Mouse (Mus musculus) G1E (cell line): ENCODE data around the gene Phrf1. TPM values are rescaled to one million over a fixed set of nuclear protein-coding genes. Genes with fewer than 3 reads are reported as not detected.

ENCODE experiments used
- ATAC-seq: 2 replicates; pipeline ENCODE4 v1.8.0; 2016; ENCODE audit warnings: mild to moderate bottlenecking; ENCODE audit not compliant: insufficient number of reproducible peaks, poor library complexity, low FRiP score, severe bottlenecking; ENCODE audit errors: extremely low read depth
- DNase-seq: peaks from one replicate; pipeline ENCODE4 v3.0.0; 2012; ENCODE audit warnings: low spot score
- H3K27me3 ChIP-seq: 2 replicates; pipeline ENCODE4 v1.6.1; 2012; ENCODE audit warnings: mild to moderate bottlenecking, low read length, inconsistent platforms; ENCODE audit not compliant: insufficient read depth
- H3K36me3 ChIP-seq: replicated peaks from 2 replicates; pipeline ENCODE3; 2012; ENCODE audit warnings: mild to moderate bottlenecking, inconsistent platforms
- H3K4me1 ChIP-seq: 2 replicates; pipeline ENCODE4 v1.6.1; 2012; ENCODE audit warnings: low read depth, low read length, inconsistent platforms, mixed read lengths; ENCODE audit not compliant: insufficient read depth
- H3K4me3 ChIP-seq: 2 replicates; pipeline ENCODE4 v1.5.1; 2012; ENCODE audit warnings: low read depth, mild to moderate bottlenecking, inconsistent platforms, low read length, moderate library complexity, mixed read lengths
- H3K9me3 ChIP-seq: replicated peaks from 2 replicates; pipeline ENCODE4 v1.6.1; 2012; ENCODE audit warnings: inconsistent platforms
- CTCF ChIP-seq: IDR thresholded peaks from 2 replicates; pipeline ENCODE4 v1.5.1; 2012; ENCODE audit warnings: low read depth, low read length, inconsistent platforms, mixed read lengths
- GATA1 ChIP-seq: IDR thresholded peaks from 2 replicates; pipeline ENCODE4 v1.6.1; 2012; ENCODE audit warnings: borderline replicate concordance, low read length, inconsistent platforms, mixed read lengths
- GATA2 ChIP-seq: IDR thresholded peaks from 2 replicates; pipeline ENCODE4 v1.6.1; 2012; ENCODE audit warnings: low read depth, low read length, inconsistent platforms, borderline replicate concordance
- POLR2AphosphoS5 ChIP-seq: IDR thresholded peaks from 2 replicates; pipeline ENCODE4 v1.6.1; 2012; ENCODE audit warnings: low read depth, low read length, inconsistent platforms; ENCODE audit not compliant: insufficient replicate concordance
- TAL1 ChIP-seq: conservative IDR thresholded peaks from 2 replicates; pipeline ENCODE4 v1.6.1; 2012; ENCODE audit warnings: low read depth, low read length, inconsistent platforms, mixed read lengths
- polyA plus RNA-seq: library from polyadenylated mRNA; stranded (reverse); fragments of >175 nt; gene quantifications from 2 replicates; pipeline ENCODE4 v1.2.3, GENCODE M21; 2012
- total RNA-seq, 2 experiments: library from RNA; stranded (forward) in 1 of 2; stranded (reverse) in 1 of 2; fragments of 200-1000 nt in 1 of 2; fragments of >200 nt in 1 of 2; fragmentation: Nextera tagmentation in 1 of 2; gene quantifications; 2 replicates each; pipeline ENCODE4 v1.2.3; 2014 to 2017

Gene Phrf1
- total and polyA plus RNA-seq, 3 experiments: 61.4 to 173 (median 77.4) TPM

- Histone ChIP-seq H3K9me3 (no peaks in the 10 kb centered on the region), H3K4me3 (no peak overlapping the region), H3K27me3 (peaks cover under 1% of the 10 kb centered on the region; the same call in 1 of the 2 replicates), H3K36me3 (peaks cover 69% of the 10 kb centered on the region), H3K4me1 (peaks cover 42% of the 10 kb centered on the region)
- no peak for DNase-seq
- TF ChIP-seq CTCF: no peak
- TF ChIP-seq GATA2: no peak
- TF ChIP-seq GATA1: no peak
- no peak for TF ChIP-seq POLR2AphosphoS5
- ATAC-seq: no peak
These were observed 35.1 kb downstream of the Phrf1 start for GRCm38 (mm10) chr7:141263640-141264039.

GRCm38 (mm10) chr7:141264041-141264700 is 35.6 kb downstream of the Phrf1 start:
- peaks cover 64% of the 10 kb centered on the region for H3K36me3 ChIP-seq
- no peak for ATAC-seq
- peaks cover 42% of the 10 kb centered on the region for H3K4me1 ChIP-seq
- TF ChIP-seq CTCF: no peak
- TF ChIP-seq POLR2AphosphoS5: no peak
- no peak for TF ChIP-seq GATA2
- no peak for TF ChIP-seq GATA1
- TF ChIP-seq TAL1: no peak
- no peak overlapping the region for H3K4me3 ChIP-seq
- H3K27me3 ChIP-seq: peaks cover 6% of the 10 kb centered on the region; the same call in 1 of the 2 replicates
- DNase-seq: no peak
- no peaks in the 10 kb centered on the region for H3K9me3 ChIP-seq

- Histone ChIP-seq H3K4me1 (peaks cover 48% of the 10 kb centered on the region), H3K4me3 (peak overlapping the region; percentile 76; the same call in 1 of the 2 replicates), H3K36me3 (peaks cover 57% of the 10 kb centered on the region), H3K27me3 (peaks cover 13% of the 10 kb centered on the region; the same call in 1 of the 2 replicates), H3K9me3 (no peaks in the 10 kb centered on the region)
- no peak for TF ChIP-seq TAL1
- no peak for TF ChIP-seq CTCF
- TF ChIP-seq POLR2AphosphoS5: no peak
- TF ChIP-seq GATA2: no peak
- ATAC-seq (no peak), DNase-seq (no peak)
These were observed 36.3 kb downstream of the Phrf1 start for GRCm38 (mm10) chr7:141264761-141265410.

GRCm38 (mm10) chr7:141265411-141265738 is 36.8 kb downstream of the Phrf1 start:
- DNase-seq (no peak), ATAC-seq (no peak)
- Histone ChIP-seq H3K4me3 (peak overlapping the region; percentile 76; the same call in 1 of the 2 replicates), H3K36me3 (peaks cover 52% of the 10 kb centered on the region), H3K4me1 (peaks cover 48% of the 10 kb centered on the region), H3K27me3 (peaks cover 13% of the 10 kb centered on the region; the same call in 1 of the 2 replicates), H3K9me3 (no peaks in the 10 kb centered on the region)
- TF ChIP-seq GATA2 (no peak), CTCF (no peak), POLR2AphosphoS5 (no peak), GATA1 (no peak), TAL1 (no peak)

GRCm38 (mm10) chr7:141265739-141266561 is 37.4 kb downstream of the Phrf1 start, which contains the start of gene Irf7:
Gene Irf7, minus strand, starts transcription at chr7:141266481.
- DNase-seq: peak; percentile 75
- Histone ChIP-seq H3K36me3 (peaks cover 46% of the 10 kb centered on the region), H3K27me3 (peaks cover 13% of the 10 kb centered on the region), H3K4me3 (peak within 1 kb of the TSS; percentile 76), H3K4me1 (peaks cover 48% of the 10 kb centered on the region), H3K9me3 (no peaks in the 10 kb centered on the region)
- peak; percentile 69; the same call in 1 of the 2 replicates for ATAC-seq
- TF ChIP-seq POLR2AphosphoS5 (peak; percentile 33; the same call in 1 of the 2 replicates), CTCF (no peak)
